Mouse (Mus musculus): ENCODE measurements around the gene Maz. TPM values are rescaled to one million over a fixed set of nuclear protein-coding genes. Genes with fewer than 3 reads are reported as not detected.

Maz gene
- polyA plus RNA-seq, 1 experiment from 2014 or later: 57.9 TPM

DNA sequence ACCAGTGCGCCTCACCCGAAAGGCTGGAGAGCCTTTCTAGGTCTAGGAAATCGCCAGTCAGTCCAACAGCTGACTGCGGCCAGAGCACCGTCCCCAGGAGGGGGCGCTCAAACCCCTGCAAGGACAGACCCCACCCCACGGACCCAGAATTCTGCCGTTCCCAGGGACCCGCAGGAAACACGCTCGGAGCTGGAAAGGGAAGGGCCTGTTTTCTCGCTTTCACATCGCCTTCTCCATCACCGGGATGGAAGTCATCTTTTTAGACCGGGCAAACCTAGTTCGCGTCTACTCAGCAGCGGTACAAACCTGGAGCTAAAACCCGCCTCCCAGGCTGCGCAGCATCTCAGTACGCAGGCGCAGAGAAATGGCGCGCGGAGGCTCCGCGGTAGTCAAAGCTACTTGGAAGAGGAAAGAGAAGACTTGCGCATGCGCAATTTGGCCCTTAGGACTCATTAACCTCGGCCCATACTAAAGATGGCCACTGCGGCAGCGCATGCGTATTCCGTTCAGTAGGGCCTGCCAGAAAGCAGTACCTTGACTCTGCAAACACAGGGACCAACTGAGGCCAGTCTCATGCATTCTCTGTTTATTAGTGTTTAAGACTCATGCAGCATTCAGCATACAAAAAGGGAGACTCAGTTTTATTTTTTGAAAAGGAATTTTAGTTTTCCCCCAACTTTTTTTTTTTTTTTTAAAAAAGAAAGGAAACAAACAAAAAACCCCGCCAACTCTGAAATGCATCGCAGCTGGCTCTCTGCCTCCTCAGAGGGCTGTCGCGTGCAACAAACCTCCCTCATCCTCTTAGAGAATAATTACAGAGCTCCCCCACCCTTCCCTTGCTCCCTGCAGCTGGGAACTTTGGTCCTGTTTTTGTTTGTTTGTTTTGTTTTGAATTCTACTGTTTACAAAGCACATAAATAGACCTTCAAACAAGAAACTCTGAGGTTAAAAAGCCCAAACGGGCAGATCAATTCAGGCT is 9.6 kb downstream of the Maz start, which contains the start of gene Pagr1a:
Gene Pagr1a (minus strand): TSS at position 382 of the 979 bp plus-strand sequence.
- Histone ChIP-seq H3K9me3 (ENCODE audit: control insufficient read depth, low read length) (no peaks in the 10 kb centered on the region), H3K4me3 (replicated peaks; ENCODE audit: low read length) (peak within 1 kb of the TSS; percentile 62), H3K9ac (replicated peaks; ENCODE audit: low read depth, low read length) (peak within 1 kb of the TSS; percentile 85), H3K4me2 (ENCODE audit: low read length) (peak within 1 kb of the TSS; percentile 83), H3K27me3 (replicated peaks; ENCODE audit: control insufficient read depth, insufficient read depth, low read length) (no peaks in the 10 kb centered on the region), H3K27ac (ENCODE audit: low read length) (peak within 1 kb of the TSS; percentile 97), H3K4me1 (replicated peaks; ENCODE audit: control insufficient read depth, insufficient read depth, low read length) (peaks cover 65% of the 10 kb centered on the region), H3K36me3 (ENCODE audit: control insufficient read depth, insufficient read depth) (peaks cover 11% of the 10 kb centered on the region; the same call in 1 of the 2 replicates)
- peak; percentile 84 for ATAC-seq
- 1% methylated on average over 39 of the region's 39 CpGs for whole genome bisulfite sequencing

DNA sequence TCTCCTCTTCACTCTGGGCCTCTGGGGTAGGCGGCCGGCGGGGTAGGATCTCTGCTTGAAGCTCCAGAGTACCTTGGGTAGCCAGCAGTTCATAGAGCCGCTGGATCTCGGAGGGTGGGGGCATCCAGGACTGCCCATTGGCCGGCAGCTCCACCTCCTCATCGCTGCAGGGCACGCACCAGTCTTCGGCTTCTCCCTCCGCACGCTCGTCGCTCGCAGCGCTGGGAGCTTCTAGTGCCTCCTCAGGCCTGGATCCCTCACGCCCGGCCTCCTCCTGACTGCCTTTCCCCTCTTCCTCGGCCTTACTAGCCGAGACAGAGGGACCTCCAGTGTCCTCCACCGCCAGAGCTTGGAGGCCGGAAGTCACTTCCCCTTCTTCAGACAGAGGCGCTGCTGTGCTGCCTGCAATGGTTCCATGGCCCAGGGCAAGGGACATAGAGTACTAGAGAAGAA is 10.3 kb downstream of the Maz start:
- WGBS: 0% methylated on average over 20 of the region's 22 CpGs
- peak overlapping the region; percentile 85 for H3K9ac ChIP-seq (replicated peaks; ENCODE audit: low read depth, low read length)
- peaks cover 11% of the 10 kb centered on the region; the same call in 1 of the 2 replicates for H3K36me3 ChIP-seq (ENCODE audit: control insufficient read depth, insufficient read depth)
- ATAC-seq: peak; percentile 43
- peak overlapping the region; percentile 97 for H3K27ac ChIP-seq (ENCODE audit: low read length)
- H3K27me3 ChIP-seq (replicated peaks; ENCODE audit: control insufficient read depth, insufficient read depth, low read length): no peaks in the 10 kb centered on the region
- H3K9me3 ChIP-seq (ENCODE audit: control insufficient read depth, low read length): no peaks in the 10 kb centered on the region
- peaks cover 59% of the 10 kb centered on the region for H3K4me1 ChIP-seq (replicated peaks; ENCODE audit: control insufficient read depth, insufficient read depth, low read length)
- peak overlapping the region; percentile 83 for H3K4me2 ChIP-seq (ENCODE audit: low read length)
- peak overlapping the region; percentile 62 for H3K4me3 ChIP-seq (replicated peaks; ENCODE audit: low read length)

GRCm38 (mm10) chr7:127016481-127016485 is 10.6 kb downstream of the Maz start, which contains the start of gene Pagr1b:
Gene Pagr1b, minus strand, starts transcription at chr7:127016484.
- ATAC-seq: no peak
- Histone ChIP-seq H3K9me3 (ENCODE audit: control insufficient read depth, low read length) (no peaks in the 10 kb centered on the region), H3K9ac (replicated peaks; ENCODE audit: low read depth, low read length) (peak within 1 kb of the TSS; percentile 85), H3K36me3 (ENCODE audit: control insufficient read depth, insufficient read depth) (peaks cover 11% of the 10 kb centered on the region; the same call in 1 of the 2 replicates), H3K4me1 (replicated peaks; ENCODE audit: control insufficient read depth, insufficient read depth, low read length) (peaks cover 57% of the 10 kb centered on the region), H3K27me3 (replicated peaks; ENCODE audit: control insufficient read depth, insufficient read depth, low read length) (no peaks in the 10 kb centered on the region), H3K4me3 (replicated peaks; ENCODE audit: low read length) (peak within 1 kb of the TSS; percentile 62), H3K4me2 (ENCODE audit: low read length) (peak within 1 kb of the TSS; percentile 83), H3K27ac (ENCODE audit: low read length) (peak within 1 kb of the TSS; percentile 97)

DNA sequence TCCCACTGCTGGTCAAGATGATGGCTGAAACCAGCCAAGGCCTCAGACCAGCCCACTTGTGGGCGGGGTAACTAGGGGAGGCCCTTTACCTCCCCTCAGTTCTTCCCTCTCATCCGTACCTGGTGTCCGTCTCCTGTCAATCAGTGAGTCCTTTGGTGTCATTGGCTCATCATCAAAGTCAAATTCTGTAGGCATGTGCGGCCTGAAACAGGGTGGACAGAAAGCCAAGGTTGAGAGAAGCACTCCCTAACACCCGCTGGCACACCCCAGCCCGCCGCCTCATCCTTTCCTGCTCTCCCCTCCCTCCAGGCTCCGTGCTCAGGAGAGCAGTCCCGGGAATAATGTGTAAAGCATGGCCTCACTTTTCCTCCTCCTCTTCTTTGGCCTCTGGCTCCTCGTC is 10.8 kb downstream of the Maz start:
- peaks cover 55% of the 10 kb centered on the region for H3K4me1 ChIP-seq (replicated peaks; ENCODE audit: control insufficient read depth, insufficient read depth, low read length)
- H3K9me3 ChIP-seq (ENCODE audit: control insufficient read depth, low read length): no peaks in the 10 kb centered on the region
- WGBS: 2% methylated on average over 10 of the region's 10 CpGs
- H3K27ac ChIP-seq (ENCODE audit: low read length): peak overlapping the region; percentile 97
- H3K9ac ChIP-seq (replicated peaks; ENCODE audit: low read depth, low read length): peak overlapping the region; percentile 85
- peak overlapping the region; percentile 62 for H3K4me3 ChIP-seq (replicated peaks; ENCODE audit: low read length)
- 0 out of 2 replicates have a peak, but pooled peaks have one; percentile 0 for ATAC-seq
- peaks cover 11% of the 10 kb centered on the region; the same call in 1 of the 2 replicates for H3K36me3 ChIP-seq (ENCODE audit: control insufficient read depth, insufficient read depth)
- H3K27me3 ChIP-seq (replicated peaks; ENCODE audit: control insufficient read depth, insufficient read depth, low read length): no peaks in the 10 kb centered on the region
- peak overlapping the region; percentile 83 for H3K4me2 ChIP-seq (ENCODE audit: low read length)

- no peak for ATAC-seq
- peaks cover 46% of the 10 kb centered on the region for H3K4me1 ChIP-seq (replicated peaks; ENCODE audit: control insufficient read depth, insufficient read depth, low read length)
- no peaks in the 10 kb centered on the region for H3K27me3 ChIP-seq (replicated peaks; ENCODE audit: control insufficient read depth, insufficient read depth, low read length)
- no peak overlapping the region for H3K4me2 ChIP-seq (ENCODE audit: low read length)
- WGBS: 96% methylated on average over 12 of the region's 12 CpGs
- H3K36me3 ChIP-seq (ENCODE audit: control insufficient read depth, insufficient read depth): peaks cover 11% of the 10 kb centered on the region; the same call in 1 of the 2 replicates
- no peak overlapping the region for H3K4me3 ChIP-seq (replicated peaks; ENCODE audit: low read length)
- no peak overlapping the region for H3K27ac ChIP-seq (ENCODE audit: low read length)
- H3K9me3 ChIP-seq (ENCODE audit: control insufficient read depth, low read length): no peaks in the 10 kb centered on the region
- H3K9ac ChIP-seq (replicated peaks; ENCODE audit: low read depth, low read length): no peak overlapping the region
Observed at GRCm38 (mm10) chr7:127014993-127015392, 11.8 kb downstream of the Maz start.

GRCm38 (mm10) chr7:127014320-127014719 is 12.5 kb downstream of the Maz start, which contains the start of gene Mvp:
Gene Mvp, minus strand, starts transcription at chr7:127014621.
- WGBS: 79% methylated on average over 11 of the region's 11 CpGs
- Histone ChIP-seq H3K4me2 (ENCODE audit: low read length) (peak within 1 kb of the TSS; percentile 13; the same call in 1 of the 2 replicates), H3K4me1 (replicated peaks; ENCODE audit: control insufficient read depth, insufficient read depth, low read length) (peaks cover 39% of the 10 kb centered on the region), H3K27ac (ENCODE audit: low read length) (no peak within 1 kb of the TSS), H3K36me3 (ENCODE audit: control insufficient read depth, insufficient read depth) (peaks cover 11% of the 10 kb centered on the region; the same call in 1 of the 2 replicates), H3K9me3 (ENCODE audit: control insufficient read depth, low read length) (no peaks in the 10 kb centered on the region), H3K4me3 (replicated peaks; ENCODE audit: low read length) (peak within 1 kb of the TSS; percentile 21), H3K27me3 (replicated peaks; ENCODE audit: control insufficient read depth, insufficient read depth, low read length) (no peaks in the 10 kb centered on the region), H3K9ac (replicated peaks; ENCODE audit: low read depth, low read length) (no peak within 1 kb of the TSS)
- no peak for ATAC-seq

GRCm38 (mm10) chr7:127013385-127013784 is 13.5 kb downstream of the Maz start:
- Histone ChIP-seq H3K4me3 (replicated peaks; ENCODE audit: low read length) (no peak overlapping the region), H3K4me1 (replicated peaks; ENCODE audit: control insufficient read depth, insufficient read depth, low read length) (peaks cover 37% of the 10 kb centered on the region), H3K27me3 (replicated peaks; ENCODE audit: control insufficient read depth, insufficient read depth, low read length) (no peaks in the 10 kb centered on the region), H3K4me2 (ENCODE audit: low read length) (no peak overlapping the region), H3K27ac (ENCODE audit: low read length) (no peak overlapping the region), H3K36me3 (ENCODE audit: control insufficient read depth, insufficient read depth) (peaks cover 11% of the 10 kb centered on the region; the same call in 1 of the 2 replicates), H3K9ac (replicated peaks; ENCODE audit: low read depth, low read length) (no peak overlapping the region), H3K9me3 (ENCODE audit: control insufficient read depth, low read length) (no peaks in the 10 kb centered on the region)
- WGBS: 93% methylated on average over 6 of the region's 6 CpGs
- no peak for ATAC-seq

- Histone ChIP-seq H3K4me2 (ENCODE audit: low read length) (no peak overlapping the region), H3K9ac (replicated peaks; ENCODE audit: low read depth, low read length) (no peak overlapping the region), H3K9me3 (ENCODE audit: control insufficient read depth, low read length) (no peaks in the 10 kb centered on the region), H3K4me3 (replicated peaks; ENCODE audit: low read length) (no peak overlapping the region), H3K36me3 (ENCODE audit: control insufficient read depth, insufficient read depth) (peaks cover 11% of the 10 kb centered on the region; the same call in 1 of the 2 replicates), H3K4me1 (replicated peaks; ENCODE audit: control insufficient read depth, insufficient read depth, low read length) (peaks cover 37% of the 10 kb centered on the region), H3K27ac (ENCODE audit: low read length) (no peak overlapping the region), H3K27me3 (replicated peaks; ENCODE audit: control insufficient read depth, insufficient read depth, low read length) (no peaks in the 10 kb centered on the region)
- 97% methylated on average over 10 of the region's 10 CpGs for WGBS
- ATAC-seq: no peak
Observed at GRCm38 (mm10) chr7:127012845-127013244, 14.0 kb downstream of the Maz start.

DNA sequence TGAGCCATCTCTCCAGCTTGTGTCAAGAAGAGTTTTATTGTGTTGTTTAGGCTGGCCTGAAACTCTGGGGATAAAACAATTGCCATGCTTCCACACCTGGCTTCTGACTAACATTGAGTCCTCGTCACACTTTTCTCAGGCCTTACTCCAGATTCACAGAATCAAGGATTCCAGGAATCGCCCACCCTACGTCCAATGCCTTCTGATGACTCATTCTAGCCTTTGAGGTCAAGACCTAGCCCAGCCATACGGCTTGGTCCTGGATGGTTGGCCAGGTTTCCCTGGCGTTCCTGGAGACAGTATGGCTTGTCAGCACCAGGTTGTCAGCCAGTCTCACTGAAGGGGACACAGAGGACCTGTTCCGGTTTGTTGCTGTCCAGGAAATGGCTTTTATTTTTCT is 14.5 kb downstream of the Maz start:
- Histone ChIP-seq H3K27ac (ENCODE audit: low read length) (no peak overlapping the region), H3K9ac (replicated peaks; ENCODE audit: low read depth, low read length) (no peak overlapping the region)
- WGBS: 91% methylated on average over 6 of the region's 6 CpGs

More for the DNA sequence above, 14.5 kb downstream of the Maz start:
- H3K4me3 ChIP-seq (replicated peaks; ENCODE audit: low read length): no peak overlapping the region
- peaks cover 11% of the 10 kb centered on the region; the same call in 1 of the 2 replicates for H3K36me3 ChIP-seq (ENCODE audit: control insufficient read depth, insufficient read depth)
- H3K27me3 ChIP-seq (replicated peaks; ENCODE audit: control insufficient read depth, insufficient read depth, low read length): no peaks in the 10 kb centered on the region
- peaks cover 32% of the 10 kb centered on the region for H3K4me1 ChIP-seq (replicated peaks; ENCODE audit: control insufficient read depth, insufficient read depth, low read length)
- no peaks in the 10 kb centered on the region for H3K9me3 ChIP-seq (ENCODE audit: control insufficient read depth, low read length)
- no peak for ATAC-seq
- no peak overlapping the region for H3K4me2 ChIP-seq (ENCODE audit: low read length)
